Mouse (Mus musculus) forebrain, embryonic 16.5 days (tissue): ENCODE data around the gene Spaca1. TPM values are rescaled to one million over a fixed set of nuclear protein-coding genes. Genes with fewer than 3 reads are reported as not detected.
A peak's percentile ranks its signal among the peaks of the same experiment; 100 is the strongest.
"Not testable (repeated sequence)": the region's sequence is repeated elsewhere in the genome, so short reads cannot be mapped to it uniquely, and the experiment has no call there.

Experiments used
- ATAC-seq: fragments of 200-750 bp; cut with Nextera tagmentation; 2 replicates; pipeline ENCODE4 v1.8.0; 2017; ENCODE audit warnings: mild to moderate bottlenecking, moderate library complexity
- H3K27ac ChIP-seq: fragments of 300-500 bp; sonication (generic); 2 replicates; pipeline ENCODE4 v1.5.1; 2014; ENCODE audit warnings: low read length, control low read depth
- H3K27me3 ChIP-seq: fragments of 300-500 bp; sonication (generic); replicated peaks from 2 replicates; pipeline ENCODE4 v1.6.1; 2014; ENCODE audit warnings: low read length; ENCODE audit not compliant: control insufficient read depth, insufficient read depth
- H3K36me3 ChIP-seq: fragments of 300-500 bp; sonication (generic); 2 replicates; pipeline ENCODE4 v1.6.1; 2014; ENCODE audit not compliant: control insufficient read depth, insufficient read depth
- H3K4me1 ChIP-seq: fragments of 300-500 bp; sonication (generic); replicated peaks from 2 replicates; pipeline ENCODE4 v1.6.1; 2014; ENCODE audit warnings: low read length; ENCODE audit not compliant: control insufficient read depth, insufficient read depth
- H3K4me2 ChIP-seq: fragments of 300-500 bp; sonication (generic); 2 replicates; pipeline ENCODE4 v1.6.1; 2014; ENCODE audit warnings: mild to moderate bottlenecking, low read length, control low read depth
- H3K4me3 ChIP-seq: fragments of 300-500 bp; sonication (generic); replicated peaks from 2 replicates; pipeline ENCODE4 v1.5.1; 2014; ENCODE audit warnings: mild to moderate bottlenecking, low read length, control low read depth
- H3K9ac ChIP-seq: fragments of 300-500 bp; sonication (generic); replicated peaks from 2 replicates; pipeline ENCODE4 v1.6.1; 2014; ENCODE audit warnings: low read depth, low read length, control low read depth
- H3K9me3 ChIP-seq: fragments of 300-500 bp; sonication (generic); 2 replicates; pipeline ENCODE4 v1.6.1; 2016; ENCODE audit warnings: low read length; ENCODE audit not compliant: control insufficient read depth
- WGBS: fragments of 180-500 bp; shearing (Covaris S2); extraction: QIAGEN DNeasy Blood & Tissue Kit; methylation state at CpG from one replicate; pipeline ENCODE4 v1.1.7; 2014; 5-methylcytosine and 5-hydroxymethylcytosine counted together
- polyA plus RNA-seq: library from polyadenylated mRNA; unstranded; fragments of >200 nt; fragmentation: Nextera tagmentation; extraction: Ambion mirVana; gene quantifications from 2 replicates; pipeline ENCODE4 v1.2.1, GENCODE M21; 2015

Gene Spaca1
- polyA plus RNA-seq, result 0.42 and 0.77 TPM in 2 replicates

GRCm38 (mm10) chr4:34049571-34050255 is at the start of gene Spaca1:
Gene Spaca1 (minus strand): TSS chr4:34050191.
- WGBS, result 38% methylated on average over 46 of the region's 46 CpGs
- Histone ChIP-seq H3K4me2 (peak within 1 kb of the TSS; percentile 42), H3K4me3 (peak within 1 kb of the TSS; percentile 19), H3K4me1 (0 out of 2 replicates have a peak, but pooled peaks cover 2% of the 10 kb centered on the region), H3K9ac (peak within 1 kb of the TSS; percentile 22), H3K36me3 (no peaks in the 10 kb centered on the region), H3K27me3 (no peaks in the 10 kb centered on the region), H3K27ac (no peak within 1 kb of the TSS), H3K9me3 (no peaks in the 10 kb centered on the region)
- peak; percentile 36 for ATAC-seq

- not testable (repeated sequence) for H3K4me2 ChIP-seq, H3K27ac ChIP-seq, H3K36me3 ChIP-seq, H3K9ac ChIP-seq, H3K27me3 ChIP-seq, H3K9me3 ChIP-seq, H3K4me3 ChIP-seq, H3K4me1 ChIP-seq, ATAC-seq
- WGBS, result 89% methylated on average over 5 of the region's 5 CpGs
These were observed 37.3 kb upstream of the Spaca1 start for GRCm38 (mm10) chr4:34087286-34087685.

GRCm38 (mm10) chr4:34081064-34081463 is 31.1 kb upstream of the Spaca1 start:
- H3K9ac ChIP-seq, result no peak overlapping the region
- no peaks in the 10 kb centered on the region for H3K36me3 ChIP-seq
- WGBS, result 94% methylated on average over 3 of the region's 3 CpGs
- no peaks in the 10 kb centered on the region for H3K27me3 ChIP-seq
- H3K9me3 ChIP-seq, result no peaks in the 10 kb centered on the region
- ATAC-seq, result no peak
- no peak overlapping the region for H3K27ac ChIP-seq
- H3K4me2 ChIP-seq, result no peak overlapping the region
- no peaks in the 10 kb centered on the region for H3K4me1 ChIP-seq
- H3K4me3 ChIP-seq, result no peak overlapping the region

GRCm38 (mm10) chr4:34069002-34069401 is 19.0 kb upstream of the Spaca1 start:
- no peaks in the 10 kb centered on the region for H3K36me3 ChIP-seq
- no peaks in the 10 kb centered on the region for H3K4me1 ChIP-seq
- H3K4me3 ChIP-seq, result no peak overlapping the region
- H3K27me3 ChIP-seq, result no peaks in the 10 kb centered on the region
- no peak overlapping the region for H3K9ac ChIP-seq
- no peak overlapping the region for H3K4me2 ChIP-seq
- 70% methylated on average over 2 of the region's 5 CpGs for WGBS
- H3K27ac ChIP-seq, result no peak overlapping the region
- ATAC-seq, result no peak
- no peaks in the 10 kb centered on the region for H3K9me3 ChIP-seq

- H3K4me1 ChIP-seq, result no peaks in the 10 kb centered on the region
- WGBS, result 71% methylated on average over 1 of the region's 1 CpGs
- no peak for ATAC-seq
- H3K36me3 ChIP-seq, result no peaks in the 10 kb centered on the region
- no peaks in the 10 kb centered on the region for H3K27me3 ChIP-seq
- no peak overlapping the region for H3K27ac ChIP-seq
- H3K9ac ChIP-seq, result no peak overlapping the region
- H3K4me2 ChIP-seq, result no peak overlapping the region
- H3K4me3 ChIP-seq, result no peak overlapping the region
- H3K9me3 ChIP-seq, result no peaks in the 10 kb centered on the region
These were observed 8.3 kb upstream of the Spaca1 start for GRCm38 (mm10) chr4:34058320-34058719.

GRCm38 (mm10) chr4:34026771-34027170 is 23.2 kb downstream of the Spaca1 start:
- 96% methylated on average over 2 of the region's 2 CpGs for WGBS
- no peak overlapping the region for H3K4me3 ChIP-seq
- H3K27me3 ChIP-seq, result no peaks in the 10 kb centered on the region
- H3K27ac ChIP-seq, result no peak overlapping the region
- no peaks in the 10 kb centered on the region for H3K4me1 ChIP-seq
- H3K4me2 ChIP-seq, result no peak overlapping the region
- no peak overlapping the region for H3K9ac ChIP-seq
- ATAC-seq, result no peak
- no peaks in the 10 kb centered on the region for H3K9me3 ChIP-seq
- H3K36me3 ChIP-seq, result no peaks in the 10 kb centered on the region

GRCm38 (mm10) chr4:34021456-34021855 is 28.5 kb downstream of the Spaca1 start:
- no peaks in the 10 kb centered on the region for H3K9me3 ChIP-seq
- no peak overlapping the region for H3K4me2 ChIP-seq
- H3K27me3 ChIP-seq, result no peaks in the 10 kb centered on the region
- no peak for ATAC-seq
- no peaks in the 10 kb centered on the region for H3K4me1 ChIP-seq
- no peak overlapping the region for H3K4me3 ChIP-seq
- WGBS, result 54% methylated on average over 2 of the region's 2 CpGs
- no peak overlapping the region for H3K27ac ChIP-seq
- no peak overlapping the region for H3K9ac ChIP-seq
- H3K36me3 ChIP-seq, result no peaks in the 10 kb centered on the region

GRCm38 (mm10) chr4:33996382-33996781 is 53.6 kb downstream of the Spaca1 start:
- Histone ChIP-seq H3K27ac (no peak overlapping the region), H3K27me3 (no peaks in the 10 kb centered on the region), H3K36me3 (no peaks in the 10 kb centered on the region), H3K9me3 (no peaks in the 10 kb centered on the region), H3K9ac (no peak overlapping the region), H3K4me2 (no peak overlapping the region), H3K4me3 (no peak overlapping the region), H3K4me1 (peaks cover 4% of the 10 kb centered on the region; the same call in 1 of the 2 replicates)
- ATAC-seq, result no peak

GRCm38 (mm10) chr4:33992687-33993086 is 57.3 kb downstream of the Spaca1 start:
- H3K4me2 ChIP-seq, result no peak overlapping the region
- no peaks in the 10 kb centered on the region for H3K9me3 ChIP-seq
- H3K27ac ChIP-seq, result no peak overlapping the region
- H3K9ac ChIP-seq, result no peak overlapping the region
- H3K4me1 ChIP-seq, result peaks cover 4% of the 10 kb centered on the region; the same call in 1 of the 2 replicates
- peak; percentile 31; the same call in 1 of the 2 replicates for ATAC-seq
- no peak overlapping the region for H3K4me3 ChIP-seq
- no peaks in the 10 kb centered on the region for H3K36me3 ChIP-seq
- H3K27me3 ChIP-seq, result no peaks in the 10 kb centered on the region
- WGBS, result 52% methylated on average over 2 of the region's 3 CpGs
